Comparison of ENCODE assay signal across 20 mouse cellular contexts in the genomic region with DNA sequence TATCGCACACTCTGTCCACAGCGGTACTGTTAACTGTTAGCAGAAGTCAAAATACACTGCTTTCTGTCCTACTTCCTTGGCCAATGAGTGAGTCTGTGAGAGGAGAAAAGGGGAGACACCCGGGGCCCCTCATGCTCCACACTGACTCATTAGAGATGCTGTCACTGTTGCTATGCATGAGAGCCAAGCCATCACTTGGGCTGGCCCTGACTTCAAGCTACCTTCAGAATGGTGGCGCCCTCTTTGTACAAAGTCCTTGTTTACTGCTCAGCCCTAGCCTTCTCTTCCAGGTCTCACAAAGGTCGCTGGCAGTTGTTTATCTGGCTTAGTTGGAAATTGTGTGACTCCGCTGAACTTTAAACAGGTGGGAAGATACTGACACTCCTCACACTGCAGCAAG.
DNase-seq lines count a peak whose midpoint lies in the region; ATAC-seq and TF ChIP-seq lines count a peak whose summit lies in the region.
"Had no signal": no experiment of that assay in that cellular context is flagged by ENCODE, and none has a peak within 500 bp of the region (broad histone marks: within the 10 kb centered on the region; RNA-seq: fewer than 3 reads in every experiment).

No protein-coding gene starts in this region.

- H3K36me3 ChIP-seq in liver, adult 2 months (ENCODE audit: control insufficient read depth, insufficient read depth, low read length): no peaks in the 10 kb centered on the region
- no peaks in the 10 kb centered on the region for H3K36me3 ChIP-seq in stomach, embryonic 15.5 days
- H3K36me3 ChIP-seq: hindbrain, embryonic 12.5 days; limb, embryonic 15.5 days had no signal

- H3K27me3 ChIP-seq in liver, adult 2 months (ENCODE audit: control insufficient read depth, insufficient read depth, low read length): no peaks in the 10 kb centered on the region
- no peaks in the 10 kb centered on the region for H3K27me3 ChIP-seq in stomach, embryonic 15.5 days (replicated peaks)
- H3K27me3 ChIP-seq: hindbrain, embryonic 12.5 days; limb, embryonic 15.5 days; megakaryocyte, embryonic 14.5 days had no signal

- ATAC-seq in stomach, embryonic 15.5 days (ENCODE audit: insufficient read depth, low FRiP score, low read depth): no peak
- no peak for ATAC-seq in inflammation-experienced regulatory T-cells, adult 6 months
- ATAC-seq: forebrain, embryonic 16.5 days had no signal

- H3K4me1 ChIP-seq in liver, adult 2 months (ENCODE audit: control insufficient read depth, insufficient read depth, low read length): peaks cover 19% of the 10 kb centered on the region
- H3K4me1 ChIP-seq in stomach, embryonic 15.5 days: peaks cover 20% of the 10 kb centered on the region

- peak overlapping the region; percentile 96 for H3K27ac ChIP-seq in liver, adult 2 months (replicated peaks; ENCODE audit: insufficient read depth, low read depth, low read length)
- H3K27ac ChIP-seq in stomach, embryonic 15.5 days: peak overlapping the region; percentile 60
- H3K27ac ChIP-seq: hindbrain, embryonic 12.5 days; limb, embryonic 15.5 days had no signal

- no peaks in the 10 kb centered on the region for H3K9me3 ChIP-seq in stomach, embryonic 15.5 days
- H3K9me3 ChIP-seq: hindbrain, embryonic 12.5 days; limb, embryonic 15.5 days; megakaryocyte, embryonic 14.5 days had no signal

- no peaks in the 10 kb centered on the region for H3K79me2 ChIP-seq in liver, adult 2 months (ENCODE audit: control insufficient read depth, insufficient read depth, low read length)

- TF ChIP-seq CTCF in liver, adult 2 months (IDR thresholded peaks at IDR 0.05; ENCODE audit: low read depth, low read length): no peak

- H3K4me3 ChIP-seq in liver, adult 2 months (ENCODE audit: insufficient read depth, low read depth, low read length): no peak overlapping the region
- H3K4me3 ChIP-seq in stomach, embryonic 15.5 days (replicated peaks): no peak overlapping the region
- H3K4me3 ChIP-seq: erythroblast, embryonic 14.5 days; hindbrain, embryonic 12.5 days; limb, embryonic 15.5 days; megakaryocyte, embryonic 14.5 days had no signal

- H3K4me2 ChIP-seq in stomach, embryonic 15.5 days: no peak overlapping the region
- H3K4me2 ChIP-seq: hindbrain, embryonic 12.5 days; limb, embryonic 15.5 days had no signal

- TF ChIP-seq POLR2A in liver, adult 2 months (IDR thresholded peaks at IDR 0.05; ENCODE audit: extremely low read depth, insufficient read depth, low read length): 0 out of 2 replicates have a peak, but pooled peaks have one; percentile 12

- peak; percentile 99 for DNase-seq in liver, adult 2 months (ENCODE audit: extremely low read depth, low read depth, low spot score)
- DNase-seq in liver (no peak), NIH3T3 (ENCODE audit: low read depth) (peak; percentile 31)
- DNase-seq in large intestine, adult 2 months (ENCODE audit: low read depth, low spot score): peak; percentile 86
- DNase-seq in cerebellum, postnatal 36 days: no peak
- DNase-seq in kidney, postnatal 25 days: no peak
- DNase-seq: cerebellum, postnatal 14 days; heart, adult 18-20 months; kidney, adult 2 months; kidney, postnatal 14 days; lung, postnatal 10 days; right cerebral cortex, postnatal 25 days; thymus, adult 2 months had no signal

- 24% methylated on average over 6 of the region's 6 CpGs for WGBS in liver, adult 2 months
- WGBS in large intestine, adult 2 months: 30% methylated on average over 6 of the region's 6 CpGs
- WGBS in stomach, embryonic 15.5 days: 69% methylated on average over 6 of the region's 6 CpGs

- H3K9ac ChIP-seq in liver, adult 2 months (ENCODE audit: low read depth, low read length): no peak overlapping the region
- H3K9ac ChIP-seq in stomach, embryonic 15.5 days: no peak overlapping the region
- H3K9ac ChIP-seq: hindbrain, embryonic 12.5 days; limb, embryonic 15.5 days had no signal

Comparison
In these comparisons a context has a peak if more than half of its experiments do, and no peak if none do; other contexts are left out.
1. DNase-seq: peak in liver, adult 2 months (single experiment), NIH3T3 (single experiment) and large intestine, adult 2 months (single experiment); none in liver (single experiment), cerebellum, postnatal 36 days (0 of 2) and kidney, postnatal 25 days (0 of 2).